Mouse (Mus musculus): Measurements from ENCODE around the gene Fpr-rs4. TPM values are rescaled to one million over a fixed set of nuclear protein-coding genes. Genes with fewer than 3 reads are reported as not detected.
"Not testable (repeated sequence)": the region's sequence is repeated elsewhere in the genome, so short reads cannot be mapped to it uniquely, and the experiment has no call there.

The Fpr-rs4 gene
- polyA plus RNA-seq (2012; rRNA removed) = not detected in 2 replicates

- H3K27me3 ChIP-seq (ENCODE audit: control insufficient read depth, insufficient read depth, low read length) = no peaks in the 10 kb centered on the region
- DNase-seq = no peak
- TF ChIP-seq CTCF (IDR thresholded peaks at IDR 0.05; ENCODE audit: borderline replicate concordance, insufficient read depth, low read depth, low read length) (no peak), POLR2A (IDR thresholded peaks at IDR 0.05; ENCODE audit: borderline replicate concordance, insufficient read depth, low read length) (no peak)
- H3K27ac ChIP-seq (ENCODE audit: insufficient read depth, low read length) = no peak within 1 kb of the TSS
- no peaks in the 10 kb centered on the region for H3K4me1 ChIP-seq (ENCODE audit: control insufficient read depth, insufficient read depth, low read length)
- H3K4me3 ChIP-seq (replicated peaks; ENCODE audit: insufficient read depth, low read depth, low read length) = no peak within 1 kb of the TSS
- WGBS = 37% methylated on average over 2 of the region's 2 CpGs
Measured at GRCm38 (mm10) chr17:18021433-18021832, at the start of gene Fpr-rs4. Gene Fpr-rs4 (plus strand): TSS chr17:18021733.

GRCm38 (mm10) chr17:17973443-17973842, 48.1 kb upstream of the Fpr-rs4 start:
- DNase-seq = no peak
- Histone ChIP-seq H3K4me1 (ENCODE audit: control insufficient read depth, insufficient read depth, low read length) (no peaks in the 10 kb centered on the region), H3K27ac (ENCODE audit: insufficient read depth, low read length) (no peak overlapping the region), H3K27me3 (ENCODE audit: control insufficient read depth, insufficient read depth, low read length) (no peaks in the 10 kb centered on the region), H3K4me3 (replicated peaks; ENCODE audit: insufficient read depth, low read depth, low read length) (no peak overlapping the region)
- TF ChIP-seq CTCF (IDR thresholded peaks at IDR 0.05; ENCODE audit: borderline replicate concordance, insufficient read depth, low read depth, low read length) (no peak), POLR2A (IDR thresholded peaks at IDR 0.05; ENCODE audit: borderline replicate concordance, insufficient read depth, low read length) (no peak)
- WGBS = 11% methylated on average over 1 of the region's 1 CpGs

- DNase-seq; H3K27ac ChIP-seq (ENCODE audit: insufficient read depth, low read length); H3K4me1 ChIP-seq (ENCODE audit: control insufficient read depth, insufficient read depth, low read length); H3K4me3 ChIP-seq (replicated peaks; ENCODE audit: insufficient read depth, low read depth, low read length); H3K27me3 ChIP-seq (ENCODE audit: control insufficient read depth, insufficient read depth, low read length): not testable (repeated sequence)
- WGBS = 74% methylated on average over 2 of the region's 2 CpGs
Measured at GRCm38 (mm10) chr17:17981232-17981631, 40.3 kb upstream of the Fpr-rs4 start.

- Histone ChIP-seq H3K27me3 (ENCODE audit: control insufficient read depth, insufficient read depth, low read length) (no peaks in the 10 kb centered on the region), H3K4me3 (replicated peaks; ENCODE audit: insufficient read depth, low read depth, low read length) (no peak overlapping the region), H3K27ac (ENCODE audit: insufficient read depth, low read length) (no peak overlapping the region), H3K4me1 (ENCODE audit: control insufficient read depth, insufficient read depth, low read length) (no peaks in the 10 kb centered on the region)
- no peak for DNase-seq
- TF ChIP-seq CTCF (IDR thresholded peaks at IDR 0.05; ENCODE audit: borderline replicate concordance, insufficient read depth, low read depth, low read length) = no peak
- no peak for TF ChIP-seq POLR2A (IDR thresholded peaks at IDR 0.05; ENCODE audit: borderline replicate concordance, insufficient read depth, low read length)
- WGBS = 95% methylated on average over 1 of the region's 1 CpGs
Measured at GRCm38 (mm10) chr17:18004752-18005151, 16.8 kb upstream of the Fpr-rs4 start.

GRCm38 (mm10) chr17:18049124-18049523, 27.6 kb downstream of the Fpr-rs4 start, which contains the start of gene Vmn2r124:
Gene Vmn2r124 (plus strand): TSS chr17:18049424.
- H3K4me1 ChIP-seq (ENCODE audit: control insufficient read depth, insufficient read depth, low read length) = no peaks in the 10 kb centered on the region
- no peak for DNase-seq
- no peak within 1 kb of the TSS for H3K4me3 ChIP-seq (replicated peaks; ENCODE audit: insufficient read depth, low read depth, low read length)
- 31% methylated on average over 2 of the region's 2 CpGs for WGBS
- TF ChIP-seq POLR2A (IDR thresholded peaks at IDR 0.05; ENCODE audit: borderline replicate concordance, insufficient read depth, low read length) (no peak), CTCF (IDR thresholded peaks at IDR 0.05; ENCODE audit: borderline replicate concordance, insufficient read depth, low read depth, low read length) (no peak)
- H3K27ac ChIP-seq (ENCODE audit: insufficient read depth, low read length) = no peak within 1 kb of the TSS
- H3K27me3 ChIP-seq (ENCODE audit: control insufficient read depth, insufficient read depth, low read length) = no peaks in the 10 kb centered on the region

Other genes starting within 250 kb of the Fpr-rs4 start
- gene Spaca6, start 194.6 kb upstream of the Fpr-rs4 start, polyA plus RNA-seq (2012; rRNA removed) = 132 and 138 TPM in 2 replicates
- 0.78 and 0.93 TPM in 2 replicates for gene Has1, start 166.5 kb upstream of the Fpr-rs4 start, polyA plus RNA-seq (2012; rRNA removed)
- gene Fpr1, start 137.8 kb upstream of the Fpr-rs4 start, polyA plus RNA-seq (2012; rRNA removed) = not detected in 2 replicates
- 0.52 and 1.0 TPM in 2 replicates for gene Fpr2, start 133.9 kb upstream of the Fpr-rs4 start, polyA plus RNA-seq (2012; rRNA removed)
- not detected in 2 replicates for gene Fpr3, start 133.9 kb upstream of the Fpr-rs4 start, polyA plus RNA-seq (2012; rRNA removed)
- gene Vmn2r124, start 27.7 kb downstream of the Fpr-rs4 start, polyA plus RNA-seq (2012; rRNA removed) = not detected in 2 replicates
- not detected in 2 replicates for gene Vmn2r91, start 63.3 kb downstream of the Fpr-rs4 start, polyA plus RNA-seq (2012; rRNA removed)
- gene Vmn2r92, start 130.2 kb downstream of the Fpr-rs4 start, polyA plus RNA-seq (2012; rRNA removed) = not detected in 2 replicates